Mouse (Mus musculus) cortical plate, adult 2 months (tissue): ENCODE results near the gene Chst10.

Experiments used
- CTCF ChIP-seq: fragments of 200-500 bp; IDR thresholded peaks from 2 replicates; pipeline ENCODE4 v1.5.1; 2011; ENCODE audit warnings: mild to moderate bottlenecking, control low read depth, low read length; ENCODE audit not compliant: insufficient read depth; ENCODE audit errors: extremely low read depth
- POLR2A ChIP-seq: fragments of 200-500 bp; IDR thresholded peaks from 2 replicates; pipeline ENCODE4 v1.6.1; 2011; ENCODE audit warnings: mild to moderate bottlenecking, low read length, control low read depth; ENCODE audit not compliant: insufficient read depth; ENCODE audit errors: extremely low read depth

GRCm38 (mm10) chr1:38852250-38852649 lies 45.7 kb downstream of the Chst10 start:
- no peak for TF ChIP-seq POLR2A
- TF ChIP-seq CTCF, result no peak
